Mouse (Mus musculus): ENCODE results near the gene Chadl. TPM values are rescaled to one million over a fixed set of nuclear protein-coding genes. Genes with fewer than 3 reads are reported as not detected.

Gene Chadl
- total RNA-seq, 2 experiments from 2014 or later, result 1.2 to 1.8 TPM

Other genes starting within 250 kb of the Chadl start
- 100 to 1,000 TPM; 145 to 164 TPM for gene Rbx1, start 231.0 kb downstream of the Chadl start, total RNA-seq (2021)
- 10 to 100 TPM; 50.1 to 55.0 TPM for gene Ep300, start 111.9 kb downstream of the Chadl start, total RNA-seq (2021)
- gene L3mbtl2, start 33.4 kb downstream of the Chadl start, total RNA-seq (2021), result 10 to 100 TPM; 13.4 to 13.6 TPM
- gene Zc3h7b, start 47.8 kb upstream of the Chadl start, total RNA-seq (2021), result 10 to 100 TPM; 83.1 to 91.3 TPM
- gene Rangap1, start 48.2 kb upstream of the Chadl start, total RNA-seq (2021), result 10 to 100 TPM; 41.5 to 43.3 TPM
- gene Tef, start 105.1 kb upstream of the Chadl start, total RNA-seq (2021), result 10 to 100 TPM; 51.7 to 74.0 TPM
- gene Tob2, start 161.5 kb upstream of the Chadl start, total RNA-seq (2021), result 10 to 100 TPM; 56.5 to 78.6 TPM
- gene Phf5a, start 174.6 kb upstream of the Chadl start, total RNA-seq (2021), result 10 to 100 TPM; 51.7 to 56.0 TPM
- gene Aco2, start 175.0 kb upstream of the Chadl start, total RNA-seq (2021), result 1,000 to 10,000 TPM; 1,895 to 1,910 TPM
- 10 to 100 TPM in 1 of 2 experiments, 1 to 10 TPM in 1; 9.7 to 10.0 TPM for gene Polr3h, start 229.0 kb upstream of the Chadl start, total RNA-seq (2021)
- 10 to 100 TPM in 1 of 2 experiments, 1 to 10 TPM in 1; 7.8 to 19.8 TPM for gene Csdc2, start 239.5 kb upstream of the Chadl start, total RNA-seq (2021)